Mouse (Mus musculus): ENCODE measurements at regions not wholly inside any gene's neighbourhood (a gene's known extent, or its start where the extent isn't known, plus 50 kb on each side); places are given as distances from the start of the nearest gene placed in this dataset.
"Not testable (repeated sequence)": the region's sequence is repeated elsewhere in the genome, so short reads cannot be mapped to it uniquely, and the experiment has no call there.

DNA sequence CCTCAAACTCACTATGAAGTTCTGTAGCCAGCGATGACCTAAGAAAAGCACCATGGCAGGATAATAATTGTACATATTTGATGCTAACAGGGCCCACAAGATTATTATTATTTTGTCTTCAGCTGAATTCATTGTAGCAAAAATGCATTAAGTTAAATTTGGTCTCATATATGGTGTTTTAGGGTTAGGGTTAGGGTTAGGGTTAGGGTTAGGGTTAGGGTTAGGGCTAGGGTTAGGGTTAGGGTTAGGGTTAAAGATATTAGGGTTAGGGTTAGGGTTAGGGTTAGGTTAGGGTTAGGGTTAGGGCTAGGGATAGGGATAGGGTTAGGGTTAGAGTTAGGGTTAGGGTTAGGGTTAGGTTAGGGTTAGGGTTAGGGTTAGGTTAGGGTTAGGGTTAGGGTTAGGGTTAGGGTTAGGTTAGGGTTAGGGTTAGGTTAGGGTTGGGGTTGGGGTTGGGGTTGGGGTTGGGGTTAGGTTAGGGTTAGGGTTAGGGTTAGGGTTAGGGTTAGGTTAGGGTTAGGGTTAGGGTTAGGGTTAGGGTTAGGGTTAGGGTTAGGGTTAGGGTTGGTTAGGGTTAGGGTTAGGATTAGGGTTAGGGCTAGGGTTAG is 62.0 kb upstream of the Adgrl2 start:
- not testable (repeated sequence) for H3K4me1 ChIP-seq; H3K36me3 ChIP-seq; H3K9me3 ChIP-seq; H3K27me3 ChIP-seq; H3K4me3 ChIP-seq; H3K27ac ChIP-seq; H3K9ac ChIP-seq; H3K4me2 ChIP-seq (replicated peaks)
- WGBS, result 98% methylated on average over 1 of the region's 1 CpGs
- ATAC-seq (ENCODE audit: insufficient number of reproducible peaks, insufficient read depth, low FRiP score, low TSS enrichment), result 0 out of 2 replicates have a peak, but pooled peaks have one; percentile 35

DNA sequence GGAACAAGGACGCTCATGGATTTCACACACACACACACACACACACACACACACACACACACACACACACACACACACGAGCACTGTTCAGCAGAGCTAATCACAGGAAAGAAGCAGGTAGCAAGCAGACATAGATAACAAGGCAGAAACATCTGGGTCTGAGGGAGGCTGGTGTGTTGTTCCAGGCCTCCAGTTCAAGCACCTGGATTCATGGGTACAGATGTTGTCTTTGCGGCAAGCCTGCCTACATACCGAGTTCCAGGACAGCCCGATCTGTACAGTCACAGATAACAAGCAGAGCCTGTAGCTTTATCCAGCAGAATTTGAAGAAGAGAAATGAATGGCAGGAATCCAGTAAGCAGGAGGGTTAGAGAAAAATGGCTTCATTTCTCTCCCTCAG is 55.0 kb upstream of the Adgrl2 start:
- WGBS, result 71% methylated on average over 5 of the region's 5 CpGs
- no peak for ATAC-seq (ENCODE audit: insufficient number of reproducible peaks, insufficient read depth, low FRiP score, low TSS enrichment)

DNA sequence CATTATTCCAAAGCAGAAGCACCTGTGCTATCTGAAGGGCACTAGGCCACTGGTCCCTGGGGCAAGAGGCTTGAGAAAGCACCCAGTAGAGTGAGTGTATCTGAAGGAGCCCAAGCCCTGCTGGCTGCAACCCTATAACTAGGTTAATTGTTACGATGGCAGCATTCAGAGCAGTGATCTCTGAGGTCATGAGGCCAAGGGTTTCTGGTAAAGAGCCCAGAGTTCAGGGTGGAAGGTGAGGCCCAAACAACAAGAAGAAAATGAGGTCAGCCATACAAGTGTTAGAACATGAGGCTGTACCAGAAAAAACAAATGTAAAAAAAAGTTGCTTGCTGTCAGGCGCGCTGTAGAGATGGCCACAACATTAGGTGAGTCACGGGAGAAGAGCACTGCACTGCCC is 53.5 kb upstream of the Adgrl2 start:
- Histone ChIP-seq H3K4me1 (peaks cover 18% of the 10 kb centered on the region; the same call in 1 of the 2 replicates), H3K9ac (no peak overlapping the region), H3K4me2 (replicated peaks) (no peak overlapping the region), H3K4me3 (no peak overlapping the region), H3K27me3 (no peaks in the 10 kb centered on the region), H3K36me3 (no peaks in the 10 kb centered on the region), H3K9me3 (no peaks in the 10 kb centered on the region), H3K27ac (no peak overlapping the region)
- WGBS, result 62% methylated on average over 4 of the region's 4 CpGs
- no peak for ATAC-seq (ENCODE audit: insufficient number of reproducible peaks, insufficient read depth, low FRiP score, low TSS enrichment)

More for the DNA sequence above, 55.0 kb upstream of the Adgrl2 start:
- H3K4me3 ChIP-seq, result no peak overlapping the region
- no peak overlapping the region for H3K27ac ChIP-seq
- H3K9ac ChIP-seq, result no peak overlapping the region
- no peaks in the 10 kb centered on the region for H3K27me3 ChIP-seq
- peaks cover 18% of the 10 kb centered on the region; the same call in 1 of the 2 replicates for H3K4me1 ChIP-seq
- H3K4me2 ChIP-seq (replicated peaks), result no peak overlapping the region
- no peaks in the 10 kb centered on the region for H3K9me3 ChIP-seq
- no peaks in the 10 kb centered on the region for H3K36me3 ChIP-seq

DNA sequence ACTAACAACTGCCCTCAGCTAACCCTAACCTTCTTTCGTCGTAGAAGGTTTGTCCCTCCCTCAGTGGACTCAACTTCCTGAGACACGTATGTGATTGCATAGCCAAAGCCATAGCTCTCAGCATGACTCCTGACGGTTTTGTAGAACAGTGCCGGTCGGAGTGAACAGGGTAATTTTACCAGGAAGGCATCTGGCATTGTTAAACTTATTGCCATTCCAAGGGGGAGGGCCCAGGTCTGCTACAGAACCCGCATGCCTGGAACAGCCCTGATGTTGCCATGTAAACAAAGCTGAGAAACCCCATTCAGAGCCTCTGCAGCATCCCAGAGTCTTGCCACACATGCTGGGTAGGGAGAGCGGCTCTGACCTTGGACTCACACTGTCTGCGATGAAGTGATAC is 52.2 kb upstream of the Adgrl2 start:
- no peaks in the 10 kb centered on the region for H3K36me3 ChIP-seq
- no peak overlapping the region for H3K9ac ChIP-seq
- no peak for ATAC-seq (ENCODE audit: insufficient number of reproducible peaks, insufficient read depth, low FRiP score, low TSS enrichment)
- no peaks in the 10 kb centered on the region for H3K27me3 ChIP-seq
- 31% methylated on average over 9 of the region's 9 CpGs for WGBS
- peaks cover 18% of the 10 kb centered on the region; the same call in 1 of the 2 replicates for H3K4me1 ChIP-seq
- H3K4me3 ChIP-seq, result no peak overlapping the region
- H3K4me2 ChIP-seq (replicated peaks), result no peak overlapping the region
- H3K27ac ChIP-seq, result no peak overlapping the region
- H3K9me3 ChIP-seq, result no peaks in the 10 kb centered on the region

DNA sequence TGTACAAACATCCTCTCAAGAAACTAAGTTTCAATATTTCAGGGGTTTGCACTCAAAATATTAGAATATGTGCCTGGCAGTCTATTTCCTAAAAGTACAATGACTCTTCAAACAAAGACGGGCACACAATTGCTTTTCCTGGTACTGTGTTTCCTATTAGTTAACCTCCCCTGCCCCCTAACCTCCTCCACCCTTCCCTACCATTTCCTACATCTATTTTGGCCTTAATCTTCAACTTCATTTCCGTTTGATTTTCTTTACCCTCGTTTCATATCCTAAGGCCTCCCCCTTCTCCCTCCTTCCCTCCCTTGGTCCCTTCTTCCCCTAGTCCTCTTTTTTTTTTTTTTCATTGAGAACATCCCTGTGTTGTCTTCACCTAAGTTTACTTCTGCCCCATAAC is 50.8 kb upstream of the Adgrl2 start:
- Histone ChIP-seq H3K36me3 (no peaks in the 10 kb centered on the region), H3K9ac (no peak overlapping the region), H3K4me1 (peaks cover 13% of the 10 kb centered on the region; the same call in 1 of the 2 replicates), H3K27me3 (no peaks in the 10 kb centered on the region), H3K4me2 (replicated peaks) (no peak overlapping the region), H3K9me3 (no peaks in the 10 kb centered on the region), H3K4me3 (no peak overlapping the region), H3K27ac (no peak overlapping the region)
- 33% methylated on average over 3 of the region's 3 CpGs for WGBS
- no peak for ATAC-seq (ENCODE audit: insufficient number of reproducible peaks, insufficient read depth, low FRiP score, low TSS enrichment)
